Mouse (Mus musculus) forebrain, postnatal 0 days (tissue): ENCODE results near the gene Ttc23l. TPM values are rescaled to one million over a fixed set of nuclear protein-coding genes. Genes with fewer than 3 reads are reported as not detected.
A peak's percentile ranks its signal among the peaks of the same experiment; 100 is the strongest.
"Not testable (repeated sequence)": the region's sequence is repeated elsewhere in the genome, so short reads cannot be mapped to it uniquely, and the experiment has no call there.

Experiments
- ATAC-seq: fragments of 200-750 bp; cut with Nextera tagmentation; 2 replicates; pipeline ENCODE4 v1.8.0; 2017; ENCODE audit warnings: mild to moderate bottlenecking, moderate library complexity
- DNase-seq: peaks from one replicate; pipeline ENCODE4 v3.0.0-alpha.2; 2015
- H3K27ac ChIP-seq: fragments of 300-500 bp; sonication (generic); 2 replicates; pipeline ENCODE4 v1.5.1; 2014; ENCODE audit warnings: low read depth, mild to moderate bottlenecking, antibody characterized with exemption, low read length, moderate library complexity, mixed read lengths
- H3K27me3 ChIP-seq: fragments of 300-500 bp; sonication (generic); 2 replicates; pipeline ENCODE4 v1.6.1; 2014; ENCODE audit warnings: mild to moderate bottlenecking, low read length, mixed read lengths; ENCODE audit not compliant: insufficient read depth
- H3K36me3 ChIP-seq: fragments of 300-500 bp; sonication (generic); 2 replicates; pipeline ENCODE4 v1.6.1; 2014; ENCODE audit warnings: mild to moderate bottlenecking, moderate library complexity; ENCODE audit not compliant: insufficient read depth
- H3K4me1 ChIP-seq: fragments of 300-500 bp; sonication (generic); 2 replicates; pipeline ENCODE4 v1.6.1; 2014; ENCODE audit warnings: antibody characterized with exemption; ENCODE audit not compliant: insufficient read depth
- H3K4me2 ChIP-seq: fragments of 300-500 bp; sonication (generic); 2 replicates; pipeline ENCODE4 v1.6.1; 2014; ENCODE audit warnings: low read depth, mild to moderate bottlenecking, moderate library complexity
- H3K4me3 ChIP-seq: fragments of 300-500 bp; sonication (generic); 2 replicates; pipeline ENCODE4 v1.5.1; 2014; ENCODE audit warnings: low read depth, low read length, mixed read lengths
- H3K9ac ChIP-seq: fragments of 300-500 bp; sonication (generic); 2 replicates; pipeline ENCODE4 v1.6.1; 2014; ENCODE audit warnings: mild to moderate bottlenecking
- H3K9me3 ChIP-seq: fragments of 300-500 bp; sonication (generic); 2 replicates; pipeline ENCODE4 v1.6.1; 2016; ENCODE audit warnings: low read length
- CTCF ChIP-seq: sonication (generic); IDR thresholded peaks from 2 replicates; pipeline ENCODE4 v1.5.1; 2016; ENCODE audit warnings: antibody characterized with exemption, control low read depth, low read depth
- WGBS: fragments of 180-500 bp; shearing (Covaris S2); extraction: QIAGEN DNeasy Blood & Tissue Kit; methylation state at CpG from one replicate; pipeline ENCODE4 v1.1.7; 2014; 5-methylcytosine and 5-hydroxymethylcytosine counted together
- polyA plus RNA-seq: library from polyadenylated mRNA; unstranded; fragments of >200 nt; fragmentation: Nextera tagmentation; extraction: Ambion mirVana; gene quantifications from 2 replicates; pipeline ENCODE4 v1.2.1, GENCODE M21; 2015
- total RNA-seq: library from RNA; depleted of rRNA; stranded (reverse); fragments of >200 nt; gene quantifications from 2 replicates; pipeline ENCODE4 v1.2.3, GENCODE M21; 2014

The Ttc23l gene
- total and polyA plus RNA-seq, 2 experiments from 2014 or later = not detected

DNA sequence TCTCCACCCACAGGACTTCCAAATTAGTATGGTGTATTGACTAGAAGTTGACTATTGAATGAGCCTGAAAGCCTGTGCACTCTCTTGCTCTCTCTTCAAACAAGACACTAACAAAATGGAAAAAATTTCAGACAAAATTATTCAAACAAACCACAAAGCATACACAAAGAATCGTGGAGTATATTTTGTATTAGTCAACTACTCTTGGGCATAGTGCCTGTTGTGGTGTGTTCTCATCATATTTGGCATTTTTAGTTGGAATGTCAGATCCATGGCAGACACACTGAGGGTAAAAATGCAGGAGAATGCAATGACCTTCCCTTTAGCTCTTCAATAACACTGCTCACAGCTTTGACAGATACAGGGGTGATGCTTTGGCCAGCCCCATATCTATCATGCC lies 32.6 kb downstream of the Ttc23l start:
- no peak for TF ChIP-seq CTCF
- Histone ChIP-seq H3K9me3 (no peaks in the 10 kb centered on the region), H3K36me3 (no peaks in the 10 kb centered on the region), H3K4me1 (no peaks in the 10 kb centered on the region), H3K27me3 (no peaks in the 10 kb centered on the region), H3K27ac (no peak overlapping the region), H3K4me2 (no peak overlapping the region), H3K9ac (no peak overlapping the region), H3K4me3 (no peak overlapping the region)
- ATAC-seq = no peak
- 86% methylated on average over 1 of the region's 1 CpGs for WGBS
- DNase-seq = no peak

DNA sequence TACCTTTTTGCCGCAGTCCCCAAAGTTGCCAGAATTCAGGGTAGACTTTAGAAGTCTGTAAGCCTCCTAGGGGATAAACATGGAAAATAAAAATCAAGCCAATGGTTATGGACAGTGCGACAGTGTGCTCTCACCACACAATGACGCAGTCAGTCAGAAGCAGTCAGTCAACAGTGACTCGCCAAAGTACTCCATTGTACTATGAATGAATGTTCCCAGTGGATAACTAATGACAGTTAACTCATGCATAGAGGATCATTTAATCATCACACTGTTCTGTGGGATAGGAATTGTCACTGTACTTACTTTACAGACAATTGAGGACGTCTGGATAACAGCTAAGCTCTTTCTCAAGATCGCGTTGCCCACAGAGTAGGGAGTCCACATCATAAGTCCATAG lies 43.3 kb downstream of the Ttc23l start:
- Histone ChIP-seq H3K27ac (no peak overlapping the region), H3K9me3 (no peaks in the 10 kb centered on the region), H3K4me3 (no peak overlapping the region), H3K9ac (no peak overlapping the region), H3K36me3 (no peaks in the 10 kb centered on the region), H3K4me1 (no peaks in the 10 kb centered on the region), H3K27me3 (no peaks in the 10 kb centered on the region), H3K4me2 (no peak overlapping the region)
- ATAC-seq (no peak), DNase-seq (no peak)
- 78% methylated on average over 7 of the region's 7 CpGs for WGBS
- TF ChIP-seq CTCF = no peak

DNA sequence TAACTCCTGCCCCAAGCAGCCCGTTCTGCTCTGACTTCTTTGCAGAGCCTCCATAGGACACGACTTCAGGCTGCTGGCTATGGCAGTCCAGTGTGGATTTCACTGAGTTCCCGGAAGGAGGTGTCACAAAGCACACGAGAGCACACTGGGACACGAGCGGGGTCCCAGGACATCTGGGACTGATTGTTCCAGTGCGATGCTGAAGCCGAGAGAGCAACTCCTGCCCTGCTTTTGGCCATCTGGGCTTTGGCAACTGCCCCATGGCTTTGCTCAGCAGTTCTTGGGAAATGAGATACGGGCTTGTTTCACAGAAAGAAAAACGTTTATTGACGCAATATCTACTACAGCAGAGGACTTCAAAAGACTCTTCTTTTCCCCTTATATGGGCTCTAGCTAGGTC lies 52.4 kb downstream of the Ttc23l start:
- Histone ChIP-seq H3K27ac (no peak overlapping the region), H3K4me2 (no peak overlapping the region), H3K9me3 (no peaks in the 10 kb centered on the region), H3K9ac (no peak overlapping the region), H3K36me3 (no peaks in the 10 kb centered on the region), H3K27me3 (no peaks in the 10 kb centered on the region), H3K4me1 (no peaks in the 10 kb centered on the region), H3K4me3 (no peak overlapping the region)
- 76% methylated on average over 11 of the region's 11 CpGs for WGBS
- TF ChIP-seq CTCF = no peak
- DNase-seq (no peak), ATAC-seq (no peak)

DNA sequence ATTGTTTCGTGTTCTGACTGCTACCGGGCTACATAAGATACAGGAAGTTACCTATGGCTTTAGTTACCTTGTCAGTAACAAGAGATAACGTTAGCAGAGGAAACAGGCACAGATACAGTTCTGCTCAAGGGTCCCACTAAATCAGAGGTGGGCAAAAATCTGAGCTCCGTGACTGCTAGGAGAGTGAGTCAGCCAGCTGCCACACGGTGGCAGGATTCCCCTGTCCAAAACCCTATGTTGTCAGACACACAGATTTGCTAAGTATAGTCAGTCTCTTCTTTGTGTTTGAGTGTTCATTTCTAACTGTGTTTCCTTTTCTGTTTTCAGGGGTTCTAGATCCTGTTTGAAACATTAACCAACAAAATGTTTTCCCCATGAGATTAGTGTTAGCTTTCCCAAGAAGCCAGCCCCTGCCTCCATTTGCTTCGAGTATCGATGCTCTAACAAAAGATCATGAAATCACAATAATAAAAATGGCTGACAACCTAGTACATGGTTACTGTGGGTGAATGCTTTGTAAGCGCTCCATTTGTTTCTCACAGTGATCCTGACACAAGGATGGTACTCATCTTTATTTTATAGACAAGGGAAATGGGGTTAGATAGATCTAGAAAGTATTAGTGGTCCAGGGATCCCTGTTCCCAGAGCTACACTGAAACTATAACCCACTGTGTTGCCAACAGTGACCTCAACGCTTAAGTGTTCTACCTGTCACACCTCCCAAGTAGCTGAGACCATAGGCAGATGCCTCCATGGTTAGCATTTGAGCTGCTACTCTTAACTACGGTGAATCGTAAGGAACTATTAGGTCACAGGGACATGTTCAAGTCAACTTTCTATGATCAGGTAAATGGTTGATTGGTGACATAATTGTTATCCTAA lies 57.4 kb downstream of the Ttc23l start:
- Histone ChIP-seq H3K27me3 (no peaks in the 10 kb centered on the region), H3K9me3 (no peaks in the 10 kb centered on the region), H3K27ac (no peak overlapping the region), H3K9ac (peak overlapping the region; percentile 10), H3K36me3 (0 out of 2 replicates have a peak, but pooled peaks cover 2% of the 10 kb centered on the region), H3K4me3 (no peak overlapping the region), H3K4me1 (no peaks in the 10 kb centered on the region), H3K4me2 (no peak overlapping the region)
- DNase-seq (peak; percentile 87), ATAC-seq (peak; percentile 97)
- WGBS = 54% methylated on average over 11 of the region's 11 CpGs
- TF ChIP-seq CTCF = peak; percentile 89

DNA sequence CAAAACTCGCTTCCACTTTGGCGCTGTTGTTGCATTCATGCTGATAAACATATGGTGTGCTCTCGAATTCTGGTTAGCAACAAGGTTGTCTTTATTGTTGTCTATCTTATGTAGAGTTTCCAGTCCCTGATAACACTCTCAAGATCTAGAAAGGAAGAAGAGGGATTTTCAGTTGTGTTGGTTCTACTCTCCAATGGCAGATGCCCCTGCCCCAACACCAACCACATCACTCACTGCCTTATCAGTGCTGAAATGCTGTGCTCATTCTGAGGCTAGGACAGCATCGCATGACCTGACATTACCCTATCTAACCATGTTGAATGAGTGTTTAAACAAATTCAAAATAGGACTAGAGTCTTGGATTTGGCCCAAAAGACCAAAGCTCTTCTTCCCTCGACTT lies 58.4 kb downstream of the Ttc23l start:
- Histone ChIP-seq H3K4me1 (no peaks in the 10 kb centered on the region), H3K4me3 (no peak overlapping the region), H3K9ac (no peak overlapping the region), H3K4me2 (no peak overlapping the region), H3K27ac (no peak overlapping the region), H3K36me3 (peaks cover 5% of the 10 kb centered on the region; the same call in 1 of the 2 replicates), H3K9me3 (no peaks in the 10 kb centered on the region), H3K27me3 (no peaks in the 10 kb centered on the region)
- TF ChIP-seq CTCF = no peak
- no peak for ATAC-seq
- WGBS = 85% methylated on average over 5 of the region's 5 CpGs
- DNase-seq = no peak

DNA sequence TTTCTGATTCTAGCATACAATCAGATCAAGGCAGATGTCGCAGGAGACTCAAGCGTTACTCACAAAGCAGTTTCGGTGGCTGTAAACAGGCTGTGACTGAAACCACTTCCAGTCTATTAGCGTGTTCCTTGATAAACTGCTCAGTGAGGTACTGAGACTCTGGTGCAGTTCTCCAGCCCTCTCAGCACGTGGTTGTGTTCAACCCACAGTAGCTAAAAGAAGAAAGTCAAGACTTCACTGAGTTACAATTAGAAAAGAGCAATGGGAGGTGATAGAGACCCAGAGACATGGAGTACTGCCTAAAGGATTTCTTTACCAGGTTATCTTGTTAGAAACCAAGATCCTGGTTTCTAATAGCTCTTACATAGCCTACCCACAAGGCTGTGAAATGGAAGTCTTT lies 58.9 kb downstream of the Ttc23l start:
- no peaks in the 10 kb centered on the region for H3K9me3 ChIP-seq
- no peak for TF ChIP-seq CTCF

DNA sequence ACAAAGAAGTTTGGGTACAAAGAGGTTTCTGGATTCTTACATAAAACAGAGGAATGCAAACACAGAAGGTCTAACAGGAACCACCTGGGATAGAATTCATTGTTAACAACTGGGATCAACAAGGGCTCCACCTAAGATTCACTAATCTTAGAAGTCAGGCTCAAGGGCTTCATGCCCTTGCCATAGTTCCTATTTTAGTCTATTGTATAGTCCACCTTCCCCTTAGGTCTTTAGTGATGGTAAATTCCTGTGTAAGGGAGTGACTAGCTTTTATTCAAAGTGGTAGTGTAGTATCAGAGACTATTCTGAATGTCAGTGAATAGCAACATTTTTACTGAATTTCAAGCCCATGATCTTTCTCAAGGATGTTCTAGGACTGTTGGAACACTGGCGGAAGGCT lies 61.8 kb downstream of the Ttc23l start:
- not testable (repeated sequence) for DNase-seq, H3K9ac ChIP-seq, H3K27ac ChIP-seq, H3K27me3 ChIP-seq, H3K4me1 ChIP-seq, ATAC-seq, H3K4me2 ChIP-seq, H3K4me3 ChIP-seq, H3K9me3 ChIP-seq
- WGBS = 98% methylated on average over 1 of the region's 1 CpGs
- H3K36me3 ChIP-seq = peaks cover 16% of the 10 kb centered on the region

More for the DNA sequence above, 58.9 kb downstream of the Ttc23l start:
- H3K4me1 ChIP-seq = no peaks in the 10 kb centered on the region
- 80% methylated on average over 5 of the region's 5 CpGs for WGBS
- H3K27me3 ChIP-seq = no peaks in the 10 kb centered on the region
- no peak overlapping the region for H3K9ac ChIP-seq
- H3K36me3 ChIP-seq = peaks cover 5% of the 10 kb centered on the region; the same call in 1 of the 2 replicates
- DNase-seq (no peak), ATAC-seq (no peak)
- no peak overlapping the region for H3K4me2 ChIP-seq
- H3K27ac ChIP-seq = no peak overlapping the region
- no peak overlapping the region for H3K4me3 ChIP-seq
